Mouse (Mus musculus) cerebellum, adult 2 months (tissue): ENCODE measurements around the gene Nme6. TPM values are rescaled to one million over a fixed set of nuclear protein-coding genes. Genes with fewer than 3 reads are reported as not detected.

Source experiments
- DNase-seq, 2 experiments: peaks; one replicate each; pipeline ENCODE4 v3.0.0; 2021
- H3K27ac ChIP-seq: fragments of 200-500 bp; 2 replicates; pipeline ENCODE4 v1.5.1; 2012; ENCODE audit warnings: low read length, control low read depth, inconsistent platforms; ENCODE audit not compliant: insufficient read depth
- H3K27me3 ChIP-seq: fragments of 200-500 bp; 2 replicates; pipeline ENCODE4 v1.6.1; 2012; ENCODE audit warnings: inconsistent platforms, mild to moderate bottlenecking, low read length, moderate library complexity; ENCODE audit not compliant: control insufficient read depth, insufficient read depth
- H3K4me1 ChIP-seq: fragments of 200-500 bp; 2 replicates; pipeline ENCODE4 v1.6.1; 2011; ENCODE audit warnings: low read length; ENCODE audit not compliant: control insufficient read depth, insufficient read depth
- H3K4me3 ChIP-seq: fragments of 200-500 bp; replicated peaks from 2 replicates; pipeline ENCODE3; 2011; ENCODE audit warnings: mild to moderate bottlenecking, low read depth, low read length, control low read depth; ENCODE audit not compliant: insufficient read depth
- CTCF ChIP-seq: fragments of 200-500 bp; IDR thresholded peaks from 2 replicates; pipeline ENCODE4 v1.5.1; 2011; ENCODE audit warnings: low read depth, mild to moderate bottlenecking, control low read depth, low read length, moderate library complexity, borderline replicate concordance; ENCODE audit not compliant: insufficient read depth
- POLR2A ChIP-seq: fragments of 200-500 bp; IDR thresholded peaks from 2 replicates; pipeline ENCODE4 v1.6.1; 2011; ENCODE audit warnings: low read length, control low read depth, borderline replicate concordance; ENCODE audit not compliant: insufficient read depth
- WGBS: fragments of 180-500 bp; shearing (Covaris S2); methylation state at CpG from one replicate; pipeline ENCODE4 v1.1.7; 2018; 5-methylcytosine and 5-hydroxymethylcytosine counted together
- polyA plus RNA-seq: library from polyadenylated mRNA; depleted of rRNA; stranded (reverse); fragments of >200 nt; gene quantifications from 2 replicates; pipeline ENCODE4 v1.2.3, GENCODE M21; 2012; rRNA removed

The Nme6 gene
- polyA plus RNA-seq, 1 experiment = 20.7 TPM

DNA sequence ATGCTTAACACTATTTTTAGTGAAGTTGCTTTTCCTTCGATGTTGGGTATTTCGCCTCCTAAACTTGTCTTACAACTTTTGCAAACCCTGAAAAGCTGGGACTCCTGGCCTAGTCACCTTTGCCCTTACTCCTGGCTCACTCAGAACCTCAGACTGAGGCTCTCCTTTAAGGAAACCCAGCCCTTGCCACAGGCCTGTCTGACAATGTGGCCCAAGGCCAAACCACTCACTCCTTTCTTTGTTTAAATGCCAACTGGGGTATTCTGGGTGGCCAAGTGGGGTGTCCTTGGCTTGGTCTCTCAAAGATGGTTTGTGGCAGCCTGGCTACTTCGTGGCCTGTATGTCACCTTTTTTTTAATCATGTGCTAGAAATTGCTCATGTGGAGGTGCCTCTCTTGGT is 44.2 kb downstream of the Nme6 start:
- Histone ChIP-seq H3K4me3 (peak overlapping the region; percentile 88), H3K4me1 (peaks cover 5% of the 10 kb centered on the region; the same call in 1 of the 2 replicates), H3K27me3 (no peaks in the 10 kb centered on the region), H3K27ac (no peak overlapping the region)
- DNase-seq = peak in 1 of 2 experiments; percentile 23
- no peak for TF ChIP-seq CTCF
- no peak for TF ChIP-seq POLR2A
- WGBS = 8% methylated on average over 3 of the region's 3 CpGs

- Histone ChIP-seq H3K4me1 (peaks cover 5% of the 10 kb centered on the region; the same call in 1 of the 2 replicates), H3K4me3 (no peak overlapping the region), H3K27me3 (no peaks in the 10 kb centered on the region), H3K27ac (no peak overlapping the region)
- TF ChIP-seq CTCF = no peak
- WGBS = 92% methylated on average over 5 of the region's 5 CpGs
- no peak for DNase-seq
These were observed 45.1 kb downstream of the Nme6 start for GRCm38 (mm10) chr9:109877666-109878065.

DNA sequence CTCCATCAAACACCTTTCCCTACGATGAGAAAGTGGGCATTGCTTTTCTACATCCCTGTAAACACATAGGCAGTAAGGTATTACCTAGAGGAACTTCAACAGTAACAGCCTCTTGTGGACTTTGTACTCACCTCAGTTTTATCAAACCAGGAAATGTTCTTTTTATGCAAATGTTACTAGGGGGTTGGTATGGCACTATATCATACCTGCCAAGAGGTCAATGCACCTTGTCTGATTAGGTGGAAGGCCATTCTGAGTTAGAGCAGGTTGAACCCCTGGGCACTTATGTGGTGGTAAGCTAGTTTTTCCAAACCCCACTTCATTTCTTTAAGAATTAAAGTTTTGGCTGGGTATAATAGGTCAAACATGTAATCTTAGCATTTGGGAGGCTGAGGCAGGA is 46.8 kb downstream of the Nme6 start:
- Histone ChIP-seq H3K27ac (no peak overlapping the region), H3K4me1 (peaks cover 5% of the 10 kb centered on the region; the same call in 1 of the 2 replicates), H3K4me3 (no peak overlapping the region), H3K27me3 (no peaks in the 10 kb centered on the region)
- 95% methylated on average over 1 of the region's 1 CpGs for WGBS
- DNase-seq = no peak
- TF ChIP-seq CTCF (no peak), POLR2A (no peak)

GRCm38 (mm10) chr9:109886259-109886658 is 53.7 kb downstream of the Nme6 start:
- Histone ChIP-seq H3K4me3 (no peak overlapping the region), H3K27me3 (no peaks in the 10 kb centered on the region), H3K27ac (no peak overlapping the region), H3K4me1 (peaks cover 1% of the 10 kb centered on the region)
- TF ChIP-seq CTCF (no peak), POLR2A (no peak)
- 91% methylated on average over 4 of the region's 4 CpGs for WGBS
- DNase-seq = no peak

GRCm38 (mm10) chr9:109887321-109887720 is 54.8 kb downstream of the Nme6 start:
- TF ChIP-seq POLR2A = no peak
- no peak for TF ChIP-seq CTCF
- Histone ChIP-seq H3K4me1 (peaks cover 12% of the 10 kb centered on the region), H3K4me3 (no peak overlapping the region), H3K27me3 (no peaks in the 10 kb centered on the region), H3K27ac (no peak overlapping the region)
- DNase-seq = no peak
- WGBS = 89% methylated on average over 5 of the region's 5 CpGs

DNA sequence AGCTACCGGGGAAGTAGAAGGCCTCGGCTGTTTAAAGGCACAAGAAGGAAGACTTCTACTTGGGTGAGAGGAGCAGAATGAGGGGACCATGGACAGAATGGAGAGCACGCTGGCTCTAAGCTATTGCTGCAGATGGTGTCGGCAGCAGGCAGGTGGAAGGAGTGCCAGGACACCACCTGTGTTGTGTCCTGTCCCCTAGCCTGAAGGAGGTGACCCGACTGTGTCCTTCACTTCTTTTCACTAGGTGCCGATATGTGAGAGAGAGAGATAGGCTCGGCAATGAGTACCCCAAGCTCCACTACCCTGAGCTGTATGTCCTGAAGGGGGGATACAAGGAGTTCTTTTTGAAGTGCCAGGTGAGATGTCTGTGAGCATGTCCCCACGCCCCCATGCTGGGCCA is 59.0 kb downstream of the Nme6 start:
- no peaks in the 10 kb centered on the region for H3K27me3 ChIP-seq
- H3K27ac ChIP-seq = peak overlapping the region; percentile 57
- WGBS = 24% methylated on average over 8 of the region's 8 CpGs
- H3K4me1 ChIP-seq = peaks cover 17% of the 10 kb centered on the region
- peak; percentile 62 to 68 for DNase-seq
- TF ChIP-seq CTCF = no peak
- TF ChIP-seq POLR2A = no peak
- H3K4me3 ChIP-seq = no peak overlapping the region

Other genes with a start within 250 kb of the Nme6 start
- gene Fbxw24, start 206.7 kb upstream of the Nme6 start, polyA plus RNA-seq = not detected in 2 replicates
- gene Fbxw25, start 168.1 kb upstream of the Nme6 start, polyA plus RNA-seq = not detected in 2 replicates
- gene Fbxw18, start 130.0 kb upstream of the Nme6 start, polyA plus RNA-seq = not detected in 2 replicates
- not detected in 2 replicates for gene Fbxw26, start 86.7 kb upstream of the Nme6 start, polyA plus RNA-seq
- gene Fbxw27, start 42.1 kb upstream of the Nme6 start, polyA plus RNA-seq = 0.18 TPM in 1 of 2 replicates, not detected in the other
- 0.20 and 0.33 TPM in 2 replicates for gene Spink8, start 20.5 kb upstream of the Nme6 start, polyA plus RNA-seq
- gene Camp, start 16.9 kb downstream of the Nme6 start, polyA plus RNA-seq = 0.78 and 1.5 TPM in 2 replicates
- 9.2 and 9.6 TPM in 2 replicates for gene Cdc25a, start 42.8 kb downstream of the Nme6 start, polyA plus RNA-seq
- 559 and 576 TPM in 2 replicates for gene Map4, start 98.7 kb downstream of the Nme6 start, polyA plus RNA-seq